Mouse (Mus musculus) fibroblast of lung, adult 2 months (primary cell): Measurements from ENCODE around the gene Nwd2.
A peak's percentile ranks its signal among the peaks of the same experiment; 100 is the strongest.

Source experiments
- DNase-seq: peaks from one replicate; pipeline ENCODE4 v3.0.0-alpha.2; 2011; ENCODE audit warnings: low read depth

Nwd2 gene

GRCm38 (mm10) chr5:63649070-63649532 lies at the start of gene Nwd2:
Nwd2 (plus strand) TSS chr5:63649102.
- DNase-seq, result no peak

DNA sequence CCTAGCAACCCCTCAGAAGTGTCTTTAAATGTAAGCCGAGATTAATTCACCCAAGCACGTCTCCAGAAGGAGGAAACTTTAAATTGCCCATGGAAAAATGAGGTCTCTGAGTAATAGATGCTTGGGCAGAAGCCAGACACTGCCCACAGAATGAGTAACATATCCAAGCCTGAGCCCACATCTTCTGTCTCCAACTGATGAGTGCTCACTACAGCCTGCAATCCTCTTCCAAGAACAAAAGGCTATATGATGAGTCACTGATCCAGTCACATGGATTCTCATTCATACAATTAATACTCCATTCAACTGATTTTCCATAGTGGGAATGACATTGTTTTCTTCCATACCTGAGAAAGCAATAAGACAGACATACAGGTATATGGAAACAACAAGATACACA lies 41.5 kb upstream of the Nwd2 start:
- DNase-seq, result peak; percentile 0

- no peak for DNase-seq
Observed at GRCm38 (mm10) chr5:63616792-63617668, 31.9 kb upstream of the Nwd2 start.

GRCm38 (mm10) chr5:63624123-63624522 lies 24.8 kb upstream of the Nwd2 start:
- DNase-seq, result no peak

DNA sequence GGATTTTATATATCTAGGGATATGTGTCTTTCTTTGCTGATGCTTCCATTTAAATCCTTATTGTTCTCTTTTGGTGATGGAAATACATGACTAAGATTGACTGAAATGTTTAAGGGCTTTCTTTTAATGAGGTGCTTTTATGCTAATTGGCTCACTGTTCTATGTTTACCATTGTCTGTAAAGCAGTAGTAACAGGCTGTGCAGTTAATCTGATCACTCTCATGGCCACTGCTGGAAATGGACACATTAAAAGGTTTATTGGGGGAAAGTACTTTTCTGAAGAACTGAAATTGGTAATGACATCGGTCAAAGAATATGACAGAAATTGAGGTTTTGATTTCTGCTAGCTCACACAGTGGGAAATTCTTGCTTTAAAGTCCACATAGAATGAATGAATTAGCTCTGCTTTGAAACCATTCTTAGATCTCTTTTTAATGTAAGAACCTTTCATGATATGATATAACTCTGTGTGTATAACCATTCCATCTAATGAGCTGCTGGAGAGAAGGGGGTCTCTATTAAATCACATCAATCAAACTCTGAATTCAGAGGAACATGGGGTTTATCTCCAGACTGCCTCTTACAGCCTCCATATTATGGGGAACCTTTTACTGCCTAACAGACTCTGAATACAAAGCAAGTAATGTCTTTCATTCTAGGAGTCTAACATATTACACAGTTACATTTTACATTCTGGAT lies 20.9 kb upstream of the Nwd2 start:
- DNase-seq, result no peak

GRCm38 (mm10) chr5:63628531-63628871 lies 20.4 kb upstream of the Nwd2 start:
- DNase-seq, result no peak

- DNase-seq, result no peak
Observed at GRCm38 (mm10) chr5:63634636-63635035, 14.3 kb upstream of the Nwd2 start.

- DNase-seq, result no peak
Observed at GRCm38 (mm10) chr5:63648187-63648586, 715 bp upstream of the Nwd2 start.

DNA sequence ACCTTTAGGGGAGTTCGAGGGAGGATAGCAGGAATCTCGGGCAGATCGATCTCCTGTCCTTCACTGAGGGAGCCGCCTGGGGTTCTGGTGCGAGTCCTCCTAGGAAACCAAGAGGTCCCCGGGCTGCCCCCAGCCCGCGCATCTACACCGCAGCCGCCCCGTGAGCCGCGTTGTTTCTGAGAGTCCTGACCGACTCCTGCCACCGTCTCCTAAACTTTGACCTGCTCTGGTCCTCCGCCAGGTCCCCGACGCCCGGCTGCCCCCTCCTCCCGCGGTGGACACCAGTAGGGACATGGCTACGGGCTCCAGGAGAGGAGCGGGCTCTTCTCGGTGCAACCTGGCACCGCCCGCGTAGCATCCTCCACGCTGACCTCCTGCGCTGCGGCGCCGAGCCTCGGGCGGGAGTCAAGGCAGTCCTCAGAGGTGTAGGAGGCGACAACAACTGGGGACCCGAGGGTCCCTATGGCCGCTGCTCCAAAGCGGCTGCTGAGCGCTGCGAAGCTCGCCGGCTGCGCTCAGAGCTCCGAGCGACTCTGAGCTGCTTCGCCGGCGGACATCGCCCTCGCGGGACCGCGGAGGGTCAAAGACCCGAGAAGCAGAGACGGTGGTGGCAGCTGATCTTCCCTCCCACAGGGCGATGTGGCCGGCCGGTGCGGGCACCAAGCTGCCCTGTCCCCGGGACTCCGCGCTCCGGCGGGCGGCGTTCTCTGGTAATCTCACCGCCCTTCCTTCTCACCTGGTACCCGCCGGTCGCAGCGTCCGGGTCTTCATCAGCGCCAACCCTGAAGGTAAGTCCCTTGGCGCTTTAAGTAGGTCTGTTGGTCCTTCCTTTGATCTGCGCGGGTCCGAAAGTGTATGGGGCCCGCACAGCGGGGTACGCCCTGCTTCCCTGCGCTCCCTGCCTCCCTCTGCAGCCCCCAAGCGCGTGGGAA lies 897 bp downstream of the Nwd2 start:
- no peak for DNase-seq

DNA sequence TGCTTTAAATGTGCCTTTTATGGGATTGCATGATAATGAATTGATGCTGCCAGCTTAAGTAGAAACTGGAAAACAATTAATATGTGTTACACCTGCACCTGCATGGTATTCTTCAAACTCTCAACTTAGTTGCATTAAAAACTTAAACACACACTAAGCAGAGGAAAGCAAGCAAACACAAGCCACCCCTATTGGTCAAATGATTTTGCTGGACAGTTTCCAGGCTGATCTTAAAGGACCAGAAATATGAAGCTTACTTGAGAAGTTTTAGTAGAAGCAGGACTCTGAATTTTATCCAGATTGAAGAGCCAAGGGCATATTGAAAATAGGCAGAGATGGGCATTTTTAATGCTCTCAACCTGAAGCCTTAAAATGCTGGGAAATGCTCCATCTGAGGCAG lies 2.9 kb downstream of the Nwd2 start:
- DNase-seq, result no peak

DNA sequence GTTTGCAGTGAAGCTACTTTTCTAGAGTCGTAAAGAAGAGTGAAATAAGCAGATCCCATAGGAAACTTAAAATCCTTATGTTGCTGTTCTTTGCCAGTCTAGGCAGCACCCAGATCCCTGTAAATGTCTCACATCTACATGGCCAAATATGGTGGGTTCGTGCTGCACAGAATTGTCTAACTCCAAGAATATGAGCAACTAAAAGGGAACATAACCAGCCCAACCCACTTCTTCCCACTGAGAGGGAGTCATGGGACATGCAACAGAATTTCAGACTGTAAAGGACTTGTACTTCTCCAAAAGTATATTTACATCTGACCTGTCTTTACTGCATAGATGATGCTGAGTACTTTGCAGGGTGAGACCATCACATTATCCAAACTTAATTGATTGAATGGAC lies 3.8 kb downstream of the Nwd2 start:
- DNase-seq, result no peak

GRCm38 (mm10) chr5:63666884-63667283 lies 18.0 kb downstream of the Nwd2 start:
- no peak for DNase-seq

- no peak for DNase-seq
Observed at GRCm38 (mm10) chr5:63675934-63676333, 27.0 kb downstream of the Nwd2 start.

DNA sequence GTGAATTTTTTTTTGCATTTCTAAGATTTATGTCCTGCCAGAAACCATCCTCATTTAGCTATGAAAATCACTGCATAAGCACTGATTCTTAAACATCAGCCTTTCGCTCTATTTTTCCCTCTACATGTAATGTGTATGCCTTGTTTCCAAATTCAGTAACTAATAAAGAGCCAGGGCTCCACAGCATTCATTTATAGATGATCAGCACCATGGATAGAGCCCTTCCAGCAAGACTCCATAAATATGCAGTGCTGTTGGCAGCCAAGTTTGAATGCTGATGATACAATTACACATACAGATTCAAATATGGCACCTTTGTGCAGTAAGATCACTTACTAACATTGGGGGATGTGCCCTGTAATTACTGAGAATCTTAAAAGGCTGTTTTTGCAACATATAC lies 40.2 kb downstream of the Nwd2 start:
- DNase-seq, result no peak

GRCm38 (mm10) chr5:63696784-63697183 lies 47.9 kb downstream of the Nwd2 start:
- DNase-seq, result no peak

DNA sequence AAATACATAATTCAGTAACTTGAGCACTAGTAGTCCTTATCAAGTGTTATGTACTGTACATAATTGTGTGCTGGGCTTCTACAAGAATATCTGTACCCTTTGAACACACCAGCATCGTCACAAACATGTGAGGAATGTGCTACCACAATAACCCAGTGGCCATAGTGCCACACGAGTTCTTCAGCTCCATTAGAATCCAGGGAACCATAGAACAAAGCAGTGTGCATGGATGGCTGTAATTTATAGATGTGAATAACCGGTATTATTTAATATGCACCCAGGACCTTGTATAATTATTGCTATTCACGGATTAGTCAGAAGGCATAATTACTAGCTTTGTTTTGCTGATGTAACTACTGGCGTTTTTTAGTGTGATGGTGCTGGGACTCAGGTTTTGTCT lies 48.3 kb downstream of the Nwd2 start:
- DNase-seq, result no peak

DNA sequence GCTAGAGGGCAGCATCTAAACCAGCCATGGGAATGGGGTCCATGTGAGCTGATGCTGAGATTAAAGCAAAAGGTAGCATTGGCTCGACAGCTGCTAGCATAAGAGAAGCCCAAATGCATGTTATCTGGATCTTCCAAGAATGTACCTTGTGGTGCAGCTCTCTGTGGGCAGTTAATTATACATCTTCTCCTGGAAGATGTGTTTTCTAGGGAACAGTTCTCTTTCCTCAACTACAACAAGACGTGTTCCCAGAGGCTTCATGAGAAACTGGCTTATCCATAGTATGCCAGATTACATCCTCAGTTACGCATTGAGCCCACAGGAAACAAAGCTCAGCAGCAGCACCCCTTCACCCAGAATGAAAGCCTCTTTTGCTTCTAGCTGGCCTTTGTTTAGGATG lies 80.1 kb downstream of the Nwd2 start:
- DNase-seq, result no peak

- no peak for DNase-seq
Observed at GRCm38 (mm10) chr5:63735521-63735920, 86.6 kb downstream of the Nwd2 start.

GRCm38 (mm10) chr5:63743426-63743825 lies 94.5 kb downstream of the Nwd2 start:
- peak; percentile 25 for DNase-seq

DNA sequence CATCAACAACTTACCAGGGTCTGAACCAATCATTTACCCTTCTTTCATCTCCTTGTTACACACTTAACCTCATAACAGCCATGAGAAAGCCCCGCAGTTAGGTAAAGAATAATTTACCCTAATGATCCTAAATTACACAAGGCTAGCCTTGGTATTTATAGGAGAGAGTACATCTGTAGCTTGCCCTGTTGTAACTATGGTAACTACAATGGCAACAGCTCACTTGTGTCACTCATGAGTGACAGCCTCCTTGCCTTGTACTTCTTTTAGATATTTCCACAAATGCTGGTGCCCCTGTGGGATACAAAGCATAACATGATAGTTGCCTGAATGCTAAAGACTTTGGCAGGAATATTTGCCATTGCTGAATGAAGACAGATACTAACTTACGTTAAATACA lies 99.4 kb downstream of the Nwd2 start:
- DNase-seq, result no peak

- no peak for DNase-seq
Observed at GRCm38 (mm10) chr5:63748759-63749158, 99.9 kb downstream of the Nwd2 start.

DNA sequence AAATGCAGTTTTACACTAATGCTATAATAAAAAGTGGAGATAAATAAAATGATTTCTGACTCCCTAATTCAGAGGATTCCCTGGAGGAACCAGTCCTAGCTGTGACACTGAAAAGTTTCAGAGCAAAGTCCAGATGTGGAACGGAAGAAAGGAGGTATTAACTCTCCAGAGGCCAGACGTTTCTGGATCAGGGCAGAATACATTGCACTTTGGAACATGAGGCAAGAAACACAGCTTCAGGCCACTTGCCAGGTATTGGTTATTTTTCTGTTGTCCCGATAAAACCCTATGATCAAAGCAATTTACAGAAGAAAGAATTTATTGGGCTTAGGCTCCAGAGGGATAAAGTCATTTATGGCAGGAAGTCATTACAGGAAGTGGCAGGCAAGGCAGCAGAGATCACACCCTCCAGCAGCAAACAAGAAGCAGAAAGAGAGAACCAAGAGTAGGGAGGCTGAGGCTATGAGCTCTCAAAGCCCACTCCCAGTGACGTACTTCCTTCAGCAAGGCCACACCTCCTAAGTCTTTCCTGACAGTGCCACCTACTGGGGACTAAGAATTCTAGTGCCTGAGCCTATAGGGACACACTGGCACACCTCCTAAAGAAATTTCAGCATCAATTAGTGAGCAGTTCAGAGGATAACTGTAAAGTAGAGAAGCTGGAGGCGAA lies 106.3 kb downstream of the Nwd2 start:
- no peak for DNase-seq
